Mouse (Mus musculus): ENCODE results near the gene Ubtfl1.
"Not testable (repeated sequence)": the region's sequence is repeated elsewhere in the genome, so short reads cannot be mapped to it uniquely, and the experiment has no call there.

Gene Ubtfl1

DNA sequence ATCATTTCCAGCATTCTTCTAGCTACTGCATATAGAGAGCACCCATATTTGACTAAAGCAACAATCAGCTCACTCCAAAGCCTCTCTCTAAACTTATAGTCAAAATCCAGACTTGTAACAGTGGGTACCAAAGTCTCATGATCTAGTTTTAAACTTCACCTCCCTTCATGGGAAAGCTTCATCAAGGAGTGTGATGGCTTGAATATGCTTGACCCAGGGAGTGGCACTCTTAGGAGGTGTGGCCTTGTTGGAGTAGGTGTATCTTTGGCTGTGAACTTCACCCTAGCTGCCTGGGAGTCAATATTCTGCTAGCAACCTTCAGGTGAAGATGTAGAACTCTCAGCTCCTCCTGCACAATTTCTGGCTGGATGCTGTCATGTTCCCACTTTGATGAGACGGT, at the start of gene Ubtfl1:
Ubtfl1 (plus strand) TSS at position 301 of the 400 bp plus-strand sequence.
- DNase-seq (ENCODE audit: low spot score): no peak

DNA sequence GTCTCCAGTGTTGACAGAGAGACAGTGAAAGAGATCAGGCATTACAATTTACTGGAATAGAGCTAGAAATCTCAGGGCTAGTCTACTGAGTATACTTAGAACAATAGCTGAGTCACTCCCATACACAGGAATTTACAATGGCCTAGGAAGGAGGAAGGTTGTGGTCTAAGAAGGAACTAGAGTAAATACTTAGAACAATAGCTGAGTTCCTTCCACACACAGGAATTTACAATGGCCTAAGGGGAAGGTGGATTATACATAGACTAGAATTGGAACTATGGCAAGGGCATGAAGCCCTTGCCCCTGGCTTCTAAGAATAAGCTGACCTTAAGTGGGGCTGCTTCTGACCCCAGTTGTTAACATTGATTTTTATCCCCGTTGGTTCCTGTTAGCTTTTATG, 31.2 kb upstream of the Ubtfl1 start:
- DNase-seq (ENCODE audit: low spot score): not testable (repeated sequence)

DNA sequence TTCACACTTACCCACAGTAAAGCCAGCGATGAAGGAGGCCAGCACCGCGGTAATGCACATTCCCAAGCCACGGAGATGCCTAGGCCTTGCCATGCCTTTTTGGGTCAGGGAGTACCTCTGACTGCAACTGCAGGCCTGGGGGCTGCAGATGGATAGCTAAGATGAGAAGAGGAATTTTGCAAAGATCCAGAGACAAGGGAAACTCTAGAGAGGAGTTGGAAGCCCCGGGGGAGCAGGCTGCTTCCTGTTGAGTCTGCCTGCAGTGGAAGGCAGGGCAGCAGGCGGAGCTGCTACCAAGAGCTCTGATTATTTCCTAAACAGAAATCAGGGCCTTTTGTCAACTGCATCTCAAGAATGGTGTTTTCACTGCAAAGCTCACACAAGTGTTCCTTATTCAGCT, 18.4 kb upstream of the Ubtfl1 start:
- DNase-seq (ENCODE audit: low spot score): peak; percentile 13

DNA sequence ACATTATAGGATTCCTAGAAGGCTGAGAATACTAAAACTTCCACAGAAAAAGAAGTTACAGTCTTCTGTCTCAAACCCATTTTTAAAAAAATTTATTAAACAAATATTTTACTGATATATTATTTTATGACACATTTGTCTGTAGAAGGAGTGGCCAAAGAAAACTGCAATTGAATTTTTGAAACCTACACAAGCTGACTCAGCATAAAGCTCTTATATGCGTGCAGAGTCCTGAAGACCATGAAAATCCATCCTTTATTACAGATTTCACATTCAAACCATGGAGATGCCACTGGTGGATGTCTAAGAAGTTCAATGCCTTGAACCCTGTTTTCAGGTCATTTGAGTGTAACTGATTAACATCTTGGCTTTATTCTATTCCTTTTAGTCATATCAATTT, 4.6 kb upstream of the Ubtfl1 start:
- no peak for DNase-seq (ENCODE audit: low spot score)

DNA sequence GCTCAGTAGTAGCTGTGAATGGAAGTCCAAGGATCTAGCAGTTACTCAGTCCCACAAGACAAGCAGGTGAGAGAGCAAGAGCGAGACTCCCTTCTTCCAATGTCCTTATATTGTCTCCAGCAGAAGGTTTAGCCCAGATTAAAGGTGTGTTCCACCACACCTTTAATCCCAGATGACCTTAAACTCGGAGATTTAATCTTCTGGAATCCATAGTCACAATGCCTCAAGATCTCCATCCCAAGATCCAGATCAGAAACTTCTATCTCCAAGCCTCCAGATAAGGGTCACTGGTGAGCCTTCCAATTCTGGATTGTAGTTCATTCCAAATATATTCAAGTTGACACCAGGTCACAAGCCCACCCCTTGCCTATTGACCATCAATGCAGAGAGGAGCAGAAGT, 1.3 kb upstream of the Ubtfl1 start, which contains the start of gene Naalad2:
Naalad2 (minus strand) TSS at position 101 of the 400 bp plus-strand sequence.
- not testable (repeated sequence) for DNase-seq (ENCODE audit: low spot score)

DNA sequence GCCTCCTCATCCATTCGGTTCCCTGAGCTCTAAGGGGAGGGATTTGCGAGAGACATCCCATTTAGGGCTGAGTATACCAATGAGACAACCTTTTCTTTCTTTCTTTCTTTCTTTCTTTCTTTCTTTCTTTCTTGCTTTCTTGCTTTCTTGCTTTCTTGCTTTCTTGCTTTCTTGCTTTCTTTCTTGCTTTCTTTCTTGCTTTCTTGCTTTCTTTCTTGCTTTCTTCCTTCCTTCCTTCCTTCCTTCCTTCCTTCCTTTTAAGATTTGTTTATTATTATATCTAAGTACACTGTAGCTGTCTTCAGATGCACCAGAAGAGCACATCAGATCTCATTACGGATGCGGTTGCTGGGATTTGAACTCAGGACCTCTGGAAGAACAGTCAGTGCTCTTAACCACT, 8.2 kb downstream of the Ubtfl1 start:
- DNase-seq (ENCODE audit: low spot score): not testable (repeated sequence)

DNA sequence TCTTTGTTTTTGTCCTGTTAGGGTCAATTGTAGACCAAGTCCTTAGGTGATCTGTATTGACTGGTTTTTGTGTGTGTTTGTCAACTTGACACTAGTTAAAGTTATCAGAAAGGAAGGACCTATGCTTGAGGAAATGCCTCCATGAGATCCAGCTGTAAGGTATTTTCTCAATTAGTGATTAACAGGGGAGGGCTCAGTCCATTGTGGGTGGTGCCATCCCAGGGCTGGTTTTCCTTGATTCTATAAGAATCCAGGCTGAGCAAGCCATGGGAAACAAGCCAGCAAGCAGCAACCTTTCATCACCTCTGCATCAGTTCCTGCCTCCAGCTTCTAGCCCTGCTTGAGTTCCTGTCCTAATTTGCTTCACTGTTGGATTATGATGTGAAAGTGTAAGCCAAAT, 26.1 kb downstream of the Ubtfl1 start, which contains the start of gene Mbd3l2:
Mbd3l2 (plus strand) TSS at position 301 of the 400 bp plus-strand sequence.
- DNase-seq (ENCODE audit: low spot score): no peak

DNA sequence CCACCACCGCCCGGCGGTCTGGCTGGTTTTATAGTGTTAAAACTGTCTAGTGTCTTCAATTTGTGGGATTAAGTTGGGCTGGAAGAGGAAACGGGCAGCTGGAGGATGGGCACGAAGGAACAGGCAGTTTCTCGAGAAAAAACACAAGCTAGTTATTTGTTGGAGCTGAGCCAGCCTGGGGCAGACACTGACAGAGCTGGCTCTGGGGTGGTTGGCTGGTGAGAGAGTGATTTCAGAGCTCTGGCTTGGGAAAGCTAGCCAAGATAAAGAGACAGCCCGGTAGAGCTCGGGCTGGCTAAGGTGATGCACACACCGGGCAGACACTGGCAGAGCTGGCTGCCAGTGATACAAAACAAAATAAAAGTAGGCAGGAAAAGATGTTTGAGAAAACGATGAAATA, 27.5 kb downstream of the Ubtfl1 start:
- DNase-seq (ENCODE audit: low spot score): no peak

DNA sequence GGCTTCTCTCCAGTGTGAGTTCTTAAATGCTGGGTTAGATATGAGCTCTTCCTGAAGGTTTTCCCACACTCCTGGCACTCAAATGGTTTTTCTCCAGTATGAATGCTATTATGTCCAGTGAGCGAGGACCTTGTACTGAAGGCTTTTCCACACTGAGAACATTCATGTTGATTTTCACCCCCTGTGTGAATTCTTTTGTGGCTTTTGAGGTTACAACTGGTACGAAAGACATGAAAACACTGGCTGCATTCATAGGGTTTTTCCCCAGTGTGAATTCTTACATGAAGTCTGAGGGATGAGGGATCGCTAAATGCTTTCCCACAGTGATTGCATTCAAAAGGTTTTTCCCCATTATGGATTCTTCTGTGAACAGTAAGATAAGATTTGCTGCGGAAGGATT, 52.3 kb downstream of the Ubtfl1 start:
- no peak for DNase-seq (ENCODE audit: low spot score)
